Mouse (Mus musculus): ENCODE measurements at regions not wholly inside any gene's neighbourhood (a gene's known extent, or its start where the extent isn't known, plus 50 kb on each side); places are given as distances from the start of the nearest gene placed in this dataset.

GRCm38 (mm10) chr13:48083807-48084206 lies 177.2 kb upstream of the Id4 start:
- TF ChIP-seq CTCF (IDR thresholded peaks at IDR 0.05; ENCODE audit: low read depth) = no peak
- TF ChIP-seq EP300 (optimal IDR thresholded peaks at IDR 0.05) = no peak
